Mouse (Mus musculus) megakaryocyte, embryonic 14.5 days (primary cell): ENCODE measurements at regions not wholly inside any gene's neighbourhood (a gene's known extent, or its start where the extent isn't known, plus 50 kb on each side); places are given as distances from the start of the nearest gene placed in this dataset.
A peak's percentile ranks its signal among the peaks of the same experiment; 100 is the strongest.

Experiments used
- H3K27me3 ChIP-seq: replicated peaks from 2 replicates; pipeline ENCODE3; 2012; ENCODE audit warnings: inconsistent platforms
- H3K36me3 ChIP-seq: replicated peaks from 2 replicates; pipeline ENCODE3; 2012; ENCODE audit warnings: low read length, inconsistent platforms, mixed read lengths
- H3K4me1 ChIP-seq: 2 replicates; pipeline ENCODE4 v1.6.1; 2012; ENCODE audit warnings: inconsistent platforms
- H3K4me3 ChIP-seq: replicated peaks from 2 replicates; pipeline ENCODE3; 2012; ENCODE audit warnings: moderate library complexity, mild to moderate bottlenecking, inconsistent platforms
- H3K9me3 ChIP-seq: 2 replicates; pipeline ENCODE4 v1.6.1; 2012; ENCODE audit warnings: inconsistent platforms
- FLI1 ChIP-seq: IDR thresholded peaks from 2 replicates; pipeline ENCODE4 v1.6.1; 2012; ENCODE audit warnings: low read length, inconsistent platforms, mixed read lengths
- GATA1 ChIP-seq: IDR thresholded peaks from 3 replicates; pipeline ENCODE4 v1.6.1; 2012; ENCODE audit warnings: mixed read lengths, low read length, inconsistent platforms, borderline replicate concordance

DNA sequence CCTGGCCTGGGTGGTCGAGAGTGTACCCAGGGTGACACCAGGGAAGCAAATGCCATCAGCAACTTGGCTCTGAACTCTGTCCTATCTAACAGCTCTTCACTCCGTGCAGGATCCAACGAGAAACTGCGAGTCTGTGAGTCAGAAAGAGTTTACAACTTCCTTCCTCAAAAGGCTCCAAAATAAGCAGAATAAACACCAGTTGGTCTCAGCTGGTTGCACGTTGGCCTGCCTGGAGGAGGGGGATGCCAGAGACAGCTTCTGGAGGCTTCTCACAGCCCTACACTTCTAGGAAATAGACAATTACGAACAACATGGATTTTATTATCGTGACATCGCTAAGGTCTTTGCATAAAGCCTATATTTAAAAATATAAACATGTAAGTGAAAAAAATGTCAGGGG lies 133.4 kb upstream of the Pkdcc start:
- Histone ChIP-seq H3K36me3 (no peaks in the 10 kb centered on the region), H3K9me3 (peaks cover 19% of the 10 kb centered on the region), H3K4me1 (no peaks in the 10 kb centered on the region), H3K4me3 (peak overlapping the region; percentile 38), H3K27me3 (peaks cover 4% of the 10 kb centered on the region)
- no peak for TF ChIP-seq FLI1
- TF ChIP-seq GATA1 = no peak

GRCm38 (mm10) chr17:83083521-83083920 lies 131.6 kb upstream of the Pkdcc start:
- Histone ChIP-seq H3K36me3 (no peaks in the 10 kb centered on the region), H3K9me3 (peaks cover 18% of the 10 kb centered on the region)
- TF ChIP-seq GATA1 (no peak), FLI1 (no peak)

GRCm38 (mm10) chr17:83085792-83086475 lies 129.2 kb upstream of the Pkdcc start:
- Histone ChIP-seq H3K36me3 (no peaks in the 10 kb centered on the region), H3K4me1 (no peaks in the 10 kb centered on the region), H3K4me3 (no peak overlapping the region), H3K9me3 (peaks cover 8% of the 10 kb centered on the region; the same call in 1 of the 2 replicates), H3K27me3 (peaks cover under 1% of the 10 kb centered on the region)
- no peak for TF ChIP-seq FLI1
- no peak for TF ChIP-seq GATA1

More at GRCm38 (mm10) chr17:83083521-83083920, 131.6 kb upstream of the Pkdcc start:
- Histone ChIP-seq H3K4me3 (no peak overlapping the region), H3K27me3 (peaks cover 3% of the 10 kb centered on the region), H3K4me1 (no peaks in the 10 kb centered on the region)

- Histone ChIP-seq H3K4me3 (no peak overlapping the region), H3K4me1 (no peaks in the 10 kb centered on the region), H3K27me3 (peaks cover 3% of the 10 kb centered on the region), H3K36me3 (no peaks in the 10 kb centered on the region), H3K9me3 (peaks cover 8% of the 10 kb centered on the region; the same call in 1 of the 2 replicates)
- TF ChIP-seq GATA1 (no peak), FLI1 (no peak)
Measured at GRCm38 (mm10) chr17:83086703-83087102, 128.4 kb upstream of the Pkdcc start.

- Histone ChIP-seq H3K27me3 (peaks cover 3% of the 10 kb centered on the region), H3K4me1 (no peaks in the 10 kb centered on the region), H3K4me3 (no peak overlapping the region), H3K9me3 (peaks cover 8% of the 10 kb centered on the region; the same call in 1 of the 2 replicates), H3K36me3 (no peaks in the 10 kb centered on the region)
- TF ChIP-seq FLI1 = no peak
- no peak for TF ChIP-seq GATA1
Measured at GRCm38 (mm10) chr17:83088471-83088870, 126.6 kb upstream of the Pkdcc start.

DNA sequence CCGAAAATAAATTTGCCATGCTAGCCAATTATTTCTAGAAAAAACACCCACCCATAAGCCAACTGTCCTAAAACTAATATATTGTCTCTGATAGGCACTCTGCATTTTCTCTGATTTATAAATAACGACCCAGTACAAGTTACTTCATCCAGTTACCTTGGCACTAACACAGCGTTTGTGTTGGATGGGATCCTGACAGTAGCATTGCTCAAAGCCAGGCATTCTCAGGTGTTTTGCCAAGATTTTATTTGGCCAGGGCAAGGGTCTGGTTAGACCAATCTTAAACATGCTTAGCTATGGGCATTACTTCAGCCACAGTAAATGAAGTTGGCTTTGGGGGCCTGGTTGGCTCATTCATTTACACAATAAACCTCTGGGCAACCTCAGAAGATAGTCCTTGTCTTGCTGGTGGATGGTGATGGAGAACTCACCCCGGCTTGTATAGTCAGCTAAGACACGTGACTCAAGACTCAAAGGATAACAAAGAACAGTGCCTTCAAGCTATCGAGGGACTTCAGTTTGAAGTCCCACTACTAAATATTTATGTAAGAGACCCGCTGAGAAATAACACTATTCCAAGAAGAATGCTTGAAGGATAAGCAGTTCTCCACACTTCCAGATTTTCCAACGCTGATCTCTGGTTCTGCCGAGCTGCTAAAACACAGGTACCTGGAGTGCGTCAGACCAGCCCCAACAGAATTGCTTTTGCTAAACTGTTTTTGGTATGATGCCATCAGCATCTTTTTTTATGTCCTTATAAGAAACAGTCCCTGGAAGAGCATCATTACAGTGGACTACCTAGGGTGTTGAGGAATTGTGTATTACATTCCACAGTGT lies 125.0 kb upstream of the Pkdcc start:
- H3K27me3 ChIP-seq = peaks cover 6% of the 10 kb centered on the region
- no peaks in the 10 kb centered on the region for H3K4me1 ChIP-seq
- H3K36me3 ChIP-seq = no peaks in the 10 kb centered on the region
- TF ChIP-seq FLI1 (no peak), GATA1 (no peak)
- no peak overlapping the region for H3K4me3 ChIP-seq
- peaks cover 8% of the 10 kb centered on the region; the same call in 1 of the 2 replicates for H3K9me3 ChIP-seq

DNA sequence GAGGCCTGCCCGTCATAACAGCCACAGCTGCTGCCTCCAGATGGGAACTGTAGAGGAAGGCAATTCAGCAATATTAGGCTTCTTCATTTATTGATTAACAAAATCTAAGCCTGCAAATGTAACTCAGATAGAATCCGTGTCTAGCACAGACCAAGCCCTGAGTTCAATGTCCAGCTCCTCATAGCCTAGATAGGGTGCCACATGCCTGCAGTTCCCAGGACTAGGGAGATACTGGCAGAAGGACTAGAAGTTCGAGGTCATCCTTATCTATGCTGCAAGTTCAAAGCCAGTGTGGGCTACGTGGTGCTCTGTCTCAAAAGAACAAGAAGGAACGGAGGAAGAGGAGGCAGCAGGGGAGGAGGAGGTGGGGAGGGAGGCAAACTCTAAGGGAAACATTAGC lies 121.2 kb upstream of the Pkdcc start:
- H3K9me3 ChIP-seq = no peaks in the 10 kb centered on the region

DNA sequence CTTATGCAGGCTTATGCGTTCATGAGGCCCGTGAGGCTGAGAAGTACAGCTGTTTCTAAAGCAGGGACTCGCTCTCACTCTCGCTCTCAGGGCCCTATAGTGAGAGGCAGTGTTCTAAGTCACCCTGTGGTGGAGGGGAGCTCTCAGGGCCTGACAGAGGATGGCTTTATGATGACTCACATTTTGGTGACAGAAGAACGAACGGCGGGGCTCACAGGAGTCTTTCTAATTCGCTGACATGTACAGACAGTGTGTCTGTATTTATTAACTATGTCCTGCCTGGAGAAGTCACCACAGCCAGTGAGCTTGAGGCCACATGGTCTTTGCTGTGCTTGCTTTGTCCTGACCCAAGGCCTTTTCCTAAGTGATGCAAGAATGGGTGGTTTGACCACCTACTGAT lies 118.6 kb upstream of the Pkdcc start:
- no peaks in the 10 kb centered on the region for H3K36me3 ChIP-seq
- peaks cover 13% of the 10 kb centered on the region for H3K27me3 ChIP-seq
- TF ChIP-seq FLI1 (no peak), GATA1 (no peak)
- H3K4me1 ChIP-seq = peaks cover 6% of the 10 kb centered on the region; the same call in 1 of the 2 replicates
- no peaks in the 10 kb centered on the region for H3K9me3 ChIP-seq
- no peak overlapping the region for H3K4me3 ChIP-seq

More for the DNA sequence above, 121.2 kb upstream of the Pkdcc start:
- Histone ChIP-seq H3K36me3 (no peaks in the 10 kb centered on the region), H3K4me3 (no peak overlapping the region), H3K4me1 (no peaks in the 10 kb centered on the region), H3K27me3 (peaks cover 13% of the 10 kb centered on the region)
- TF ChIP-seq FLI1 = no peak
- no peak for TF ChIP-seq GATA1

DNA sequence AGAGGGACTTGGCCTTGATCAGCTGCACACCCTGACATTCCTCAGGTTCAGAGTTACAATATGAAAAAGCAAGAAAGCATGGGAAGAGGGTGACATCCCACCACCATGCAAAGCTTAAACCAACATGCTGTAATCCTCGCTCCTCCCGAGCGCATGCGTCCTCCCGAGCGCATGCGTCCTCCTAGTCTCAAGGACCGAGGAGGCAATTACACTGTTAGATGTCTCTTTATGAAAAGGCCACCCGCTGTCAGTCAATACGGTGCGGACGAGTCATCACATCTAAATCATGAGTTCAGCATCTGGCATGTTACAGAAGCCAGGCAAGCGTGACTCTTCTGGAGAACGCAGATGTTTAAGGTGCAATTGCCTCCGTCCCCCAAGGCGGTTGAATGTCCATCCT lies 117.1 kb upstream of the Pkdcc start:
- H3K4me1 ChIP-seq = peaks cover 6% of the 10 kb centered on the region; the same call in 1 of the 2 replicates
- TF ChIP-seq GATA1 (no peak), FLI1 (no peak)
- no peak overlapping the region for H3K4me3 ChIP-seq
- no peaks in the 10 kb centered on the region for H3K36me3 ChIP-seq
- peaks cover 13% of the 10 kb centered on the region for H3K27me3 ChIP-seq
- H3K9me3 ChIP-seq = no peaks in the 10 kb centered on the region
